Mouse (Mus musculus) urinary bladder, postnatal 36 days (tissue): ENCODE measurements around the gene Actn4.
A peak's percentile ranks its signal among the peaks of the same experiment; 100 is the strongest.

Source experiments
- DNase-seq, 2 experiments: peaks; one replicate each; pipeline ENCODE4 v3.0.0; 2022; ENCODE audit warnings: low spot score in 2 of 2, mixed read lengths in 1 of 2

Gene Actn4

GRCm38 (mm10) chr7:28850642-28851041 lies 111.5 kb downstream of the Actn4 start:
- no peak for DNase-seq

GRCm38 (mm10) chr7:28849700-28850236 lies 112.4 kb downstream of the Actn4 start:
- peak in 1 of 2 experiments; percentile 62 for DNase-seq

- DNase-seq, result no peak
Observed at GRCm38 (mm10) chr7:28847273-28847672, 114.9 kb downstream of the Actn4 start.
